Mouse (Mus musculus) hindbrain, embryonic 11.5 days (tissue): ENCODE measurements around the gene Mamdc4. TPM values are rescaled to one million over a fixed set of nuclear protein-coding genes. Genes with fewer than 3 reads are reported as not detected.

ENCODE experiments used
- ATAC-seq: fragments of 200-750 bp; cut with Nextera tagmentation; 2 replicates; pipeline ENCODE4 v1.8.0; 2017; ENCODE audit warnings: mild to moderate bottlenecking, moderate TSS enrichment, moderate library complexity; ENCODE audit not compliant: low FRiP score
- DNase-seq: peaks from one replicate; pipeline ENCODE4 v3.0.0-alpha.2; 2015; ENCODE audit warnings: low spot score
- H3K27ac ChIP-seq: fragments of 300-500 bp; sonication (generic); 2 replicates; pipeline ENCODE4 v1.5.1; 2014; ENCODE audit warnings: mild to moderate bottlenecking, low read depth, low read length
- H3K27me3 ChIP-seq: fragments of 300-500 bp; sonication (generic); 2 replicates; pipeline ENCODE4 v1.6.1; 2014; ENCODE audit warnings: mild to moderate bottlenecking, low read length, moderate library complexity, mixed read lengths; ENCODE audit not compliant: control insufficient read depth, insufficient read depth
- H3K36me3 ChIP-seq: fragments of 300-500 bp; sonication (generic); 2 replicates; pipeline ENCODE4 v1.6.1; 2014; ENCODE audit warnings: mild to moderate bottlenecking, low read length, moderate library complexity, mixed read lengths; ENCODE audit not compliant: control insufficient read depth, insufficient read depth
- H3K4me1 ChIP-seq: fragments of 300-500 bp; sonication (generic); replicated peaks from 2 replicates; pipeline ENCODE4 v1.6.1; 2014; ENCODE audit warnings: low read length, mixed read lengths; ENCODE audit not compliant: control insufficient read depth, insufficient read depth
- H3K4me2 ChIP-seq: fragments of 300-500 bp; sonication (generic); replicated peaks from 2 replicates; pipeline ENCODE4 v1.6.1; 2014; ENCODE audit warnings: mild to moderate bottlenecking, low read depth, low read length
- H3K4me3 ChIP-seq: fragments of 300-500 bp; sonication (generic); 2 replicates; pipeline ENCODE4 v1.5.1; 2014; ENCODE audit warnings: low read depth, low read length
- H3K9ac ChIP-seq: fragments of 300-500 bp; sonication (generic); 2 replicates; pipeline ENCODE4 v1.6.1; 2014; ENCODE audit warnings: low read depth, low read length
- H3K9me3 ChIP-seq: fragments of 300-500 bp; sonication (generic); 2 replicates; pipeline ENCODE4 v1.6.1; 2016; ENCODE audit warnings: low read length; ENCODE audit not compliant: control insufficient read depth
- WGBS: fragments of 180-500 bp; shearing (Covaris S2); extraction: QIAGEN DNeasy Blood & Tissue Kit; methylation state at CpG from one replicate; pipeline ENCODE4 v1.1.7; 2014; 5-methylcytosine and 5-hydroxymethylcytosine counted together
- polyA plus RNA-seq: library from polyadenylated mRNA; unstranded; fragments of >200 nt; fragmentation: Nextera tagmentation; extraction: Ambion mirVana; gene quantifications from 2 replicates; pipeline ENCODE4 v1.2.1, GENCODE M21; 2014

The Mamdc4 gene
- 3.0 and 4.2 TPM in 2 replicates for polyA plus RNA-seq

DNA sequence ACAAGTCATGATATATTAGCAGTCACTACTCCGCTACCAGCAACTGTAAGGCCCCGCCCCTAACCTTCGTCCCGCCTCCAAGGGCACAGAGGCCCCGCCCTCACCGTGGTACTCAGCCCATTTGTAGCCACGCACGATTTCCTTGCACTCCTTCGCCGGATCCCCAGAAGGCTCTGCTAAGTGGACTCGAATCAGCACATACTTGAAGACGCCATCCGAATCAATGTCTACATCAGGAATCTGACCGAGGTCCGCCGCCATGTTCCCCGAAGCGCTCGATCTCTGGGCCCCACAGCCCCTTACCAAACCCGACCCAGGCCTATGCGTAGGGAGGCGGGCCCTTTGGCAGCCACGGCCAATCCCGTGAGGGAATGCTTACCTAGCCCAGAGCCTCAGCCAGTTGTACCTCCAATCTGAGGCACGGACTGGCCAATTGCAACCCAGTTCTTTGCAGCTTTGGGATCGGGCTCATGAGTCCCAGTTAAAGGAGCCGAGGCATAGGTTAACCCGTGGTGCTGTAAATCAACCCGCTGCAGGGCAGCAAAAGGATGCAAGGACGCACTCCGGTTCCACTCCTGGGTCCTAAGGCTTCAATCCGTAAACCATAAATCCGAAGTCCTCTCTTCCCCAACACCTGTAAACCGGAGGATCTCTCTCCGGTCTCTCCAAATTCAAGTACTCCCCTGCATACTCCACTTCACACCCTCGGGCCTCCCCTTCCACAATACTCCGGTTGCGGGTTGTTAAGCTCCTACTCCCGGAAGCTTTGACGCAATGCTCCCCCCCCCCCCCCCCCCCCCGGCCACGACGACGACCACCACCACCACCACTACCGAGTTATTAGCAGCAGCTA lies at the start of gene Mamdc4, which contains the start of gene Phpt1:
Gene Mamdc4, minus strand, starts transcription at position 267 of the 853 bp plus-strand sequence.
Gene Phpt1, minus strand, starts transcription at position 646 of the 853 bp plus-strand sequence.
- peak; percentile 98 for ATAC-seq
- Histone ChIP-seq H3K36me3 (no peaks in the 10 kb centered on the region), H3K4me3 (peak within 1 kb of the TSS; percentile 60), H3K9ac (peak within 1 kb of the TSS; percentile 63; the same call in 1 of the 2 replicates), H3K9me3 (no peaks in the 10 kb centered on the region), H3K27ac (peak within 1 kb of the TSS; percentile 76), H3K27me3 (peaks cover 42% of the 10 kb centered on the region), H3K4me2 (peak within 1 kb of the TSS; percentile 92), H3K4me1 (peaks cover 21% of the 10 kb centered on the region)
- under 1% methylated on average over 42 of the region's 45 CpGs for WGBS
- DNase-seq, result peak; percentile 97

DNA sequence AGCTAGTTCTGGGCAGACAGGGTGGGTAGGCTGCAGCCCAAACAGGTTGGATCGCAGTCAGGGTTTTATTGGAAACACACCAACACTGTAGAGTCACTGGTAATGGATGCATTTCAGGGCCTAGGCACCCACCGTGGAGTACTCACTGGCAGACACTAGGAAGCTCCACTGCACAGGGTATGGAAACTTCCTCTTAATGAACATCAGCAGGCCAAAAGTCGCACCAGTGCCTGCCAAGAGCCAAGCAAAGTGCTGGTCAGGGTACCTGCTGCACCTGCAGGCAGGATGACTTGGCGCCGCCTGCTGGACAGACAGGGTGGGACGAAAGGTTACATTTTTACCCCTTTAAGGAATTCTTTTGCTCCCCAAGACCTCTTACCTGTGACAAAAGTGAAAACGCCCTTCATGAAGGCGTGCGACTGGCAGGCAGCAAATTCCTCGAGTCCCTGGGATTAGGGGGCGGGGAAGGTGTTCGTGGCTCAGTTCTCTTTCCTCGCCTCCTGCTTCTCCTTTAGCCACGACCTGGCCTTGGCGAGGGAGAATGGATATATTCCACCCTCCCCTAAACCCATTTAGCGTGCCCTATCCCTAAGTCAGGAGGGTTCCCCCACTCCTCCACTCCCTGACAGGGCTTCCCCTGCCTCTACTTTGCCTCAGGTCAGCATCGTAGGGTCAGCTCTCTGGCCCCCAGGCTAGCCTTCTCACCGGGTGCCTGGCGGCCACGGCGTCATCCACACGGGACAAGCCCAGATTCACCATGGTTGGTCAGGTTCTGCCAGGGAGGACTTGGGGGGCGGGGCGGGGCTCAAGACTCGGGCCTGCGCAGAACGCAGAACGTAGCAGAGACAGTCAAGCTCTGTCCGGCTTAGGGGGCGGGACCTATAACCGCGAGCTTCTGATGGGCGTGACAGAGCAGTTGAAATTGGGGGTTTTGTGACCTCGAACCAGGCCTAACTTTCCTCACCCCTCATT lies 46.9 kb upstream of the Mamdc4 start, which contains the start of gene Tmem141:
Gene Tmem141, minus strand, starts transcription at position 777 of the 972 bp plus-strand sequence.
- WGBS, result 7% methylated on average over 34 of the region's 34 CpGs

DNA sequence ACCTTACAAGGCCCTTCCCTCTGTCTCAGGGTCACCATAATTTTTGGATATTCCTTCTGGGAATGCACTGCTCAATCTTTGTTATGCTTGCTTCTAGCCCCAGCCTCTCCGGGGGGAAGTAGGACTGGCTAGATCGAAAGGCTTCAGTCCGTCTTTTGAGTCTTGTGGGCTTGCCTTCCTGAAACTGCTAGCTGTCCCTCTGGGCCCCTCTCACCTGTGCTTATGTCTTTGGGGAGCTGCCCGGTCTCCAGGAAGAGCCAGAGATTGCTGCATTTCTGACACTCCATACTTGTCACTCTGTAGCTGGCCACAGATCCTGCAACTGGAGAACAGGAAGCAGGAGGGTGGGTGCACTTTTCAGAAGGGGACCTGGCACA lies 46.2 kb upstream of the Mamdc4 start:
- H3K9ac ChIP-seq, result no peak overlapping the region
- no peak overlapping the region for H3K27ac ChIP-seq
- ATAC-seq (no peak), DNase-seq (no peak)
- no peaks in the 10 kb centered on the region for H3K4me1 ChIP-seq
- no peak overlapping the region; the same call in 1 of the 2 replicates for H3K4me2 ChIP-seq
- no peaks in the 10 kb centered on the region for H3K9me3 ChIP-seq
- no peak overlapping the region for H3K4me3 ChIP-seq
- whole genome bisulfite sequencing, result 91% methylated on average over 4 of the region's 4 CpGs
- peaks cover 20% of the 10 kb centered on the region for H3K27me3 ChIP-seq
- no peaks in the 10 kb centered on the region for H3K36me3 ChIP-seq

More for the DNA sequence above, 46.9 kb upstream of the Mamdc4 start, which contains the start of gene Tmem141:
- H3K27ac ChIP-seq, result no peak within 1 kb of the TSS
- peaks cover 13% of the 10 kb centered on the region for H3K27me3 ChIP-seq
- DNase-seq (peak; percentile 84), ATAC-seq (peak; percentile 92)
- no peaks in the 10 kb centered on the region for H3K9me3 ChIP-seq
- H3K4me2 ChIP-seq, result peak within 1 kb of the TSS; percentile 65
- peak within 1 kb of the TSS; percentile 55; the same call in 1 of the 2 replicates for H3K9ac ChIP-seq
- H3K36me3 ChIP-seq, result no peaks in the 10 kb centered on the region
- peak within 1 kb of the TSS; percentile 34 for H3K4me3 ChIP-seq
- H3K4me1 ChIP-seq, result no peaks in the 10 kb centered on the region

DNA sequence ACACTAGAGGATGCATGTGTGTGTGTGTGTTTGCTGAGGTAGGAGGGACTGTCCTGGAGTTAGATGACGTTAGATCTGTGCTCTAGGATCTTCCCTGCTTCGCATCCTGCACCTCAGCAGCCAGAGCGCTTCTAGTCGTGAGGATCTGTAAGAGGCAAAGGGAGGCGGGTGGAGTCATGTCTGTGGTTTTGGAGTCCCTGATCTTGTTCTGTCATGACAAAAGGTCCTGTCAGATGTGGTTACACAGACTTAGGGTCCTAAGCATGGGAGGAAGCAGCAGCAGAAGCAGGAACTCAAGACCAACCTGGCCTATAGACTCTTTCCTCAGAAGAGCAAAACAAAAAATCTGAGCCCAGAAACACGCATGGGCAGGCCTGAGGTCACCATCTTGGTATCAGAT lies 45.7 kb upstream of the Mamdc4 start:
- Histone ChIP-seq H3K4me1 (no peaks in the 10 kb centered on the region), H3K36me3 (no peaks in the 10 kb centered on the region), H3K27ac (no peak overlapping the region), H3K4me3 (no peak overlapping the region), H3K27me3 (peaks cover 24% of the 10 kb centered on the region), H3K9ac (no peak overlapping the region), H3K4me2 (no peak overlapping the region), H3K9me3 (no peaks in the 10 kb centered on the region)
- ATAC-seq, result no peak
- WGBS, result 86% methylated on average over 6 of the region's 6 CpGs
- DNase-seq, result no peak

DNA sequence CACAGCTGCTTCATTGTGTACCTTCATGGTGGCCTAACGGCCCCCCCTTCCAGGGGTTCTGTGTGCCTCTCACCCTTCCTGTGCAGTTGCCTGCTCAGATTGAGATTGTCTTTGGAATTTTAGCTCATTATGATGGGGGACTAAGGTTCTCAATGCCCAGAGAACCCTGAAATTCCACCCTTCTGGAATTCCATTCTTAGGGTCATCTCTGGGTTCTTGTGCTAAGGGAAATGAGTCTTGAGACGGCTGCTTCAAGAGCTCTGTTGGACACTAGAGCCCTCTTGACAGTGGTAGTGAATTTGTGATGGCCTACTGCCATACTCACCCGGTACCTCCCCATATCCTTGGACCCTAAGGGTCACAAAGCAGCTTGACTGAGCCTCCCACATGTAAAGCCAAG lies 42.9 kb upstream of the Mamdc4 start, which contains the start of gene Ccdc183:
Gene Ccdc183, minus strand, starts transcription at position 101 of the 400 bp plus-strand sequence.
- H3K4me2 ChIP-seq, result no peak within 1 kb of the TSS
- no peaks in the 10 kb centered on the region for H3K9me3 ChIP-seq
- ATAC-seq, result no peak
- DNase-seq, result no peak
- no peak within 1 kb of the TSS for H3K27ac ChIP-seq
- H3K4me1 ChIP-seq, result no peaks in the 10 kb centered on the region
- 81% methylated on average over 3 of the region's 3 CpGs for WGBS
- no peak within 1 kb of the TSS for H3K9ac ChIP-seq
- no peaks in the 10 kb centered on the region for H3K36me3 ChIP-seq
- no peak within 1 kb of the TSS for H3K4me3 ChIP-seq
- H3K27me3 ChIP-seq, result peaks cover 28% of the 10 kb centered on the region

DNA sequence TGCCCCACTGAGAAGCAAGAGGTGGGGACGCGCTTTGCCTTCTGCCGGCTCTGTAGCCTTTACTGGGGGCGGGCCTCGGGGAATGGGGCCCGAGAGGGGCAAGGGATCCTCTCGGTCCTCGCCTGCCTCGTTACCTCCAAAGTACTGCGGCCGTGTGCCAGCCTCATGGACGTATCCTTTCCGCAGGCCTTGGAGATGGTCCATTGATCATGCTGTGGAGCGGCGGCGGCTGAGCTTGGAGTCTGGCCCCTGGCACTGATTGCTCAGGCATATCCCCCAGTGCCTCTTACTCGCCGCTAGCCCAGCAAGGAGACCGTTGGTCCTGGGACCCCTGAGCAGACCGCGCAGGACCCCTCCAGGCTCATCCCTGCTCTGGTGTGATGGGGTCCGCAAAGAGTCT lies 41.8 kb upstream of the Mamdc4 start:
- 22% methylated on average over 22 of the region's 22 CpGs for WGBS

DNA sequence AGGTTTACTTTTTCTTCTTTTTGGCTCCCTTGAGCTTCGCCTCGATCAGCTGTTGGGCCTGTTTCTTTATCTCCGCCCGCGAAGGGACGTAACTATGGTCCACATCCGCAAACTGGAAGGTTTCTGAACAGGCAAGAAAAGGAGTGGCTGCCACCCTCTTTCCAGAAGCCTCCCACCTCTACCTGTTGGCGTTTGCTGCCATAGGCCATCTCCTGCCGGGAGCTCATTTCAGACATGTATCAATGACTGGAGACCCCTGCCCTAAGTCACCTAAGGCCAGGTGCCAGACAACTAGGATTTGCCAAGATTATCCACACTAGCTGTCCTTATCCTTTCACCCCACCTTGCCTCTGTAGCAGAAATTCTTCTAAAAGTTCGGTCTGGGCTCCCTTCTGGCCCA lies 34.0 kb upstream of the Mamdc4 start:
- Histone ChIP-seq H3K27me3 (peaks cover 7% of the 10 kb centered on the region; the same call in 1 of the 2 replicates), H3K4me1 (peaks cover 3% of the 10 kb centered on the region; the same call in 1 of the 2 replicates), H3K4me2 (peak overlapping the region; percentile 64), H3K9ac (peak overlapping the region; percentile 96), H3K9me3 (no peaks in the 10 kb centered on the region), H3K36me3 (no peaks in the 10 kb centered on the region), H3K27ac (no peak overlapping the region), H3K4me3 (peak overlapping the region; percentile 96)
- ATAC-seq (no peak; the same call in 1 of the 2 replicates), DNase-seq (no peak)
- WGBS, result 69% methylated on average over 10 of the region's 10 CpGs

More for the DNA sequence above, 41.8 kb upstream of the Mamdc4 start:
- H3K4me2 ChIP-seq, result no peak overlapping the region
- no peak overlapping the region for H3K27ac ChIP-seq
- peaks cover 28% of the 10 kb centered on the region for H3K27me3 ChIP-seq
- no peaks in the 10 kb centered on the region for H3K9me3 ChIP-seq
- 0 out of 2 replicates have a peak overlapping the region, but pooled peaks have one; percentile 19 for H3K9ac ChIP-seq
- DNase-seq (peak; percentile 6), ATAC-seq (no peak)
- H3K4me3 ChIP-seq, result no peak overlapping the region
- H3K4me1 ChIP-seq, result no peaks in the 10 kb centered on the region
- no peaks in the 10 kb centered on the region for H3K36me3 ChIP-seq
